Mouse (Mus musculus): Measurements from ENCODE around the gene Crybb1.

Crybb1 gene

GRCm38 (mm10) chr5:112237439-112237838, 18.2 kb upstream of the Crybb1 start:
- peak; percentile 49 to 62 for DNase-seq (ENCODE audit: low spot score in 2 of 2)

- no peak for DNase-seq (ENCODE audit: low spot score in 2 of 2)
Observed at GRCm38 (mm10) chr5:112237866-112238570, 17.6 kb upstream of the Crybb1 start.

GRCm38 (mm10) chr5:112238781-112239482, 16.7 kb upstream of the Crybb1 start:
- no peak for DNase-seq (ENCODE audit: low spot score in 2 of 2)

DNA sequence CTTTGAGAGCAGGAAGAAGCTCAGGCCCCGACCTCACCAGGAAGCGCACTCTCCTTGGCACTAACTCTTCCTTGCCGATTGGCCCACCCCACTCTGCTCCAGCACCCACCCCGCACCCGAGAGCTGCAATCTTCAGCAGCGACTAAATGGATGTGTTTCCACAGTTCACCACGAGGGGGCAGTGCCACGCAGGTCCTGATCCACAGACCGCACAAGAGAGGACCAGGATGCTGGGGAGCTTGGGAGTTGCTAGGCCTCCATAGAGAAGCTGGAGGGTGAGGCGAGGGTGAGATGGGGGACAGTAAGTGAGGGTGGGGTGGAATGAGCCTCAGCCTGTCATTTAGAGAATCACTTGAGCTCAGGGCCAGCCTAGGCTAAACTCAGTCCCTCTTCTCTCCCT, 14.9 kb upstream of the Crybb1 start:
- peak; percentile 74 to 91 for DNase-seq (ENCODE audit: low spot score in 2 of 2)

DNA sequence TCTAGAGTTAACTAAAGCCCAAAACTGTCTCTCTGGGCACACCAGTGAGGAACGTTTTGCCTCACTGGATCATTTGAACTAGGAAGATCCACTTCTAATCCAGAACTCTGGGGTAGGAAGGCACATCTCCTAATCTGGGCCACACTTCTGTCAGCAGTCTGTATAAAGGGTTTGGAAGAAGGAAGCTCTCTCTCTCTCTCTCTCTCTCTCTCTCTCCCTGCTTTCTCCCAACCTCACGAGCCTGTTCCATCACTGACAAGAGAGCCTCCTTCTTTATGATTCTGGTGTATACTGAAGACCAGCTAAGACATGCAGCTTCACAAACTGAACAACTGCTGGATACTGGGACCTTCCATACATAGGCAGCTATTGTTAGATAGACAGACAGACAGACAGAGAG, 13.8 kb upstream of the Crybb1 start:
- DNase-seq (ENCODE audit: low spot score in 2 of 2), result no peak

- no peak for DNase-seq (ENCODE audit: low spot score in 2 of 2)
Observed at GRCm38 (mm10) chr5:112242361-112242778, 13.2 kb upstream of the Crybb1 start.

- DNase-seq (ENCODE audit: low spot score in 2 of 2), result no peak
Observed at GRCm38 (mm10) chr5:112243041-112243440, 12.6 kb upstream of the Crybb1 start.

GRCm38 (mm10) chr5:112243539-112244274, 11.9 kb upstream of the Crybb1 start:
- DNase-seq (ENCODE audit: low spot score in 2 of 2), result no peak

DNA sequence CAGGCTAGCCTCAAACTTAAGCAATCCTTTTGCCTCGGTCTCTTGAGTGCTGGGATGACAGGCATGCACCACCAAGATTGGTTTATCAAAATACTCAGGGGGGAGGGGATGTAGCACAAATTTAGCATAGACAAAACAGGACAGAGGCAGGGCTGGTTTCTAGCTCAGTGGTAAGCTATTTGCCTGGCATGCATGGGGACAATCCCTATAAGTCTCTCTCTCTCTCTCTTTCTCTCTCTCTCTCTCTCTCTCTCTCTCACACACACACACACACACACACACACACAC, 11.4 kb upstream of the Crybb1 start:
- DNase-seq (ENCODE audit: low spot score in 2 of 2), result no peak

DNA sequence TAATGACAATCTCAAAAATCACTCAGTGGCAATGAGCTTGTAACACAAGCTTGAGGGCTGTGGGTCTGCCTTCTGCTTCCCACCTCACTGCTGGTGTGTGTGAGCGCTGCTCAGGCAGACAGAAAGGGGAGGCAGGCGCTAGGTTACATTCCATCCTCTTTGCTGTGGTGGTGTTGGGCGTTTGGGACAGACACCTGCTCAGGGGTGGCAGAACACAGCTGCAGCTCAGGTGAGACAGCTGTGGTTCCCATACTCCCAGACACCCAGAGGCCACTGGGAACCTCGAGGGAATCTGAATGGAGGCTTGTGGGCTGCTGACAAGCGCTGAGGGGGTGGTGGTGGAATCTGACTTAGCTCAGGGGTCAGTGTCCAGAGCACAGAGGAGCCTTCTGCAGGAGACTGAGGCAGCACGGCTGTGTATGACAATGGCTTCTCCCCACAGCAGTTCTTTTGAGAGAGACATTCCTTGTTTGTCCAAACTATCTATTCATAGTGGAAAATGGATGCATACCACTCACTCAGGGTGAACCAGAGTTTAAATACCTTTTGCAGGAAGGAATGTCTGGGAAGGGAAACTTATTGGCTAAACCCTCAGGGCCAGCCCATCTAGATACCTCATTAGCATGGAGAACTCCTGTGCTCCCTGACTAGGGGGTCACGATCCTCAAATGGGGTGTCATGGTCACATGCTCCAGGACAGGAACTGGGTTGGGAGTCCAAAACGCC, 10.6 kb upstream of the Crybb1 start:
- DNase-seq (ENCODE audit: low spot score in 2 of 2), result no peak

GRCm38 (mm10) chr5:112247399-112247798, 8.2 kb upstream of the Crybb1 start:
- DNase-seq (ENCODE audit: low spot score in 2 of 2), result no peak

GRCm38 (mm10) chr5:112249106-112249505, 6.5 kb upstream of the Crybb1 start:
- no peak for DNase-seq (ENCODE audit: low spot score in 2 of 2)

GRCm38 (mm10) chr5:112252400-112252799, 3.2 kb upstream of the Crybb1 start, which contains the start of gene Cryba4:
Cryba4 (minus strand) TSS chr5:112252518.
- no peak for DNase-seq (ENCODE audit: low spot score in 2 of 2)

GRCm38 (mm10) chr5:112253169-112253568, 2.4 kb upstream of the Crybb1 start:
- DNase-seq (ENCODE audit: low spot score in 2 of 2), result no peak

DNA sequence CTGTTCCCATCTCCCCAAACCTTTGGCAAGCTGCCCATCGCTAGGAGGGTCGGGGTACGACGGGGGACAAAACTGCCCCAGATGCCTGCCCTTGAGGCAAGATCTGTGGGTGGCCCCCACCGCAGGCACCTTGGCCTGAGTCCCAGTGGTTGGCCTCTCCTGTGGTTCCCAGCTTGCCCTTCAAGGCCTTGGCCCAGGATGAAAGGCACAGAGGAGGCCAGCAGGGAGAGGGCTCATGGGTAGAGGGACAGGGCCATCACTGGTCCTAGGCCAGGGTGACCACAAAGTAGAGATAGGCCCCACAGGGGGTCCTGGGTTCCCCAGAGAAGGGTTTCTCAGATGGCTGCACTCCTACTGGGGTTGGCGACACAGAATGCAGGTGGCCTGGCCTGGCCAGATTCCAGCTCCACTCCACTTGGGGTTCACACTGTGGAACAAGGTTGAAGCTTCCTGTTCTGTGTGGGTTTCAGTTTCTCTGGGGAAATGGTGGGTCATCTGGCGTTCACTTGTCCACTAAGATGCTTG, 1.3 kb upstream of the Crybb1 start:
- DNase-seq (ENCODE audit: low spot score in 2 of 2), result no peak

DNA sequence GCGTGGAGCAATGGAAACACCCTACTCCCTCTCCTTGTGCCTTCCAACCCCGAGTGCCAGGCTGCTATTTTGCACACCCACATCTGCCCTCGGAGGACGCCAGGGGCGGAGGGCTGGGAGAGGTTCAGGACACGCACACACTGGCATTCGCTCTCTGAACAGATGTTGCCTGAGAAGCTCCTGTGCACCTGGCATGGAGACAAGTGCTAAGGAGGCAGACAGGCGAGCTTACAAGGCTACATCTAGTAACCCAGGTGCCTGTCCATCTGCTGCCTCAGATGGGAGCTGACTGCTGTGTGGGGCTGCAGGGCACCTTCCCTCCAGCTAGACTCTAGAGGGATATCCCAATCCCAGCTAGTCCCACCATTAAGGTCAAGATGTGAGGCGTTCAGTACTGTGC, 842 bp downstream of the Crybb1 start:
- no peak for DNase-seq (ENCODE audit: low spot score in 2 of 2)

- no peak for DNase-seq (ENCODE audit: low spot score in 2 of 2)
Observed at GRCm38 (mm10) chr5:112257896-112258295, 2.3 kb downstream of the Crybb1 start.

- no peak for DNase-seq (ENCODE audit: low spot score in 2 of 2)
Observed at GRCm38 (mm10) chr5:112259862-112260650, 4.4 kb downstream of the Crybb1 start.

DNA sequence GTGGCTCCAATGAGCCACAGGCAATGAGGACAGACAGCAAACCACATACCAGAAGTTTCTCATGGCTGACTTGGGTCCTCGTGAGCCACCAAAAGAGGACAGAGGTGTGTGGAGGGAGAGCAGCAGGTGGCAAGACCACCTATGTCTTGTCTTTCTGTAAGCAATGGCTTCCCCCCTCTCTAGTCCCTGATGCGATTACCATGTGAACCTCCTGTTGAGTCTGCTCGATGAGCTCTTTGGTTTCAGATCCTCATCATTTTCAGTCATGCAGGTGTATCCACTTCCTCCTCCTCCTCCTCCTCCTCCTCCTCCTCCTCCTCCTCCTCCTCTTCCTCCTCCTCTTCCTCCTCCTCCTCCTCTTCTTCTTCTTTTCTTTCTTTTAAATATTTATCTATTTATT, 5.2 kb downstream of the Crybb1 start:
- DNase-seq (ENCODE audit: low spot score in 2 of 2), result no peak

DNA sequence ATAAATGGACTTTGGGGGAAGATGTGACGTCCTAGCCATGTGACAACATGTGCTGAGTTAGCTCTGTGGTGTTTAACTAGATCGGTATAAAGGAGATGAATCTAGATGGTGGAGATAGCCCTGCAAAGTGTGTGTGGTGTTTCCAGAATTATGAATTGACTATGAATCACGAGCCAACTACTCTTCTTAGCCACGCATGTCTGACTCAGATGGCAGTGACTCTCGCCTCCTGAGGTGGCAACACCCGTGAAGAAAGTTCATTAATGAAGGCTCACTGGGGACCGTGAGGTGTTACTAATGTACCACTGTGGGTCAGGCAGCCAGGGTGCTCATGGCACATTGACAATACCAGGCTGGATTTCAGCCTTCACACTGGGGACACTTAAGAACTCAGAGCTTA, 8.5 kb downstream of the Crybb1 start:
- DNase-seq (ENCODE audit: low spot score in 2 of 2), result no peak

- no peak for DNase-seq (ENCODE audit: low spot score in 2 of 2)
Observed at GRCm38 (mm10) chr5:112265110-112265509, 9.5 kb downstream of the Crybb1 start.

Measured in thymus, postnatal 10 days (tissue).